Mouse (Mus musculus) common myeloid progenitor, adult 5-6 weeks (primary cell): ENCODE measurements around the gene Gm44965. TPM values are rescaled to one million over a fixed set of nuclear protein-coding genes. Genes with fewer than 3 reads are reported as not detected.
"Not testable (repeated sequence)": the region's sequence is repeated elsewhere in the genome, so short reads cannot be mapped to it uniquely, and the experiment has no call there.

Experiments
- ATAC-seq: replicated peaks from 2 replicates; pipeline ENCODE4 v1.8.0; 2016; ENCODE audit warnings: low read depth, mild to moderate bottlenecking, moderate TSS enrichment, inconsistent platforms; ENCODE audit not compliant: poor library complexity, severe bottlenecking
- total RNA-seq: library from RNA; stranded (forward); fragments of 200-1000, 187-1606 nt; gene quantifications from 2 replicates; pipeline ENCODE4 v1.2.3, GENCODE M21; 2017

Gm44965 gene
- total RNA-seq, 1 experiment from 2014 or later, result not detected

- no peak for ATAC-seq
These were observed 26.3 kb downstream of the Gm44965 start for GRCm38 (mm10) chr6:48620031-48620430.

- not testable (repeated sequence) for ATAC-seq
These were observed 28.6 kb downstream of the Gm44965 start for GRCm38 (mm10) chr6:48622186-48622843.

DNA sequence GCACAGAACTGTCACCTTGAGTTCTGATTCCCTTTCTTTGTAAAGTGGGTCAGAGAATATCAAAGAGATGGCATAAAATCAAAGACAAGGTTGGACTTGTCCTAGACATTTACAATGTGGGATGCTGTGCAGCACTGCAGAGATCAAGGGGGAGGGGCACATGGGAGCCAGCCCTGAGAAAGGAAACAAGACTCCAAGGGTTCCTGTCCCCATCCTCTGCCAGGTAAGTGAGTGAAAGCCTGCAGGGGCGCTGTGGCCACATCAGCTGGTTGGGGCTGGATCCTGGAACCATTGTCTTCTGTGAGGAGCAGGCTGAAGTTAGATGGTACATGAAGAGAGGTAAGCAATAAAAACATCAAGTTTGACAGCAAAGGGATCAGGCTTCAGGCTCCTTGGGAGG lies 29.7 kb downstream of the Gm44965 start:
- no peak for ATAC-seq

DNA sequence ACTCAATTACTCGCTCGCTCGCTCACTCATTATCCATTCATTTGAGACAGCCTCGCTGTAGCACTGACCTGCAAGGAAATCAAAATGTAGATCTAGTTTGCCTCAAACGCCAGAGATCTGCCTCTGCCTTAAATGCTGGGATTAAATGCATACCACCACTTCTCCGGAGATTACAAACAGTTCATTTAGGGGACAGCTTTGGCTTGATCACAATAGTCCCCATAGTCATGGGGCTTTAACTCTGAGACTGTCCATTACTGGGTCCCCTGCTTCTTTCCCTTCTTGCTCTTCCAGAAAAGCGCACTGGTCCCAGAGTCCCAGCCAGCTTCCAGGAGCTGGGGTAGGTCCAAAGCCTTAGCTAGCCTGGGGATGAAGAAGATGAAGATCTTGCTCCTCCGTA lies 32.7 kb downstream of the Gm44965 start, which contains the start of gene AI854703:
Gene AI854703, plus strand, starts transcription at position 301 of the 400 bp plus-strand sequence.
- no peak for ATAC-seq

GRCm38 (mm10) chr6:48626984-48627383 lies 33.2 kb downstream of the Gm44965 start:
- peak; percentile 69 for ATAC-seq

DNA sequence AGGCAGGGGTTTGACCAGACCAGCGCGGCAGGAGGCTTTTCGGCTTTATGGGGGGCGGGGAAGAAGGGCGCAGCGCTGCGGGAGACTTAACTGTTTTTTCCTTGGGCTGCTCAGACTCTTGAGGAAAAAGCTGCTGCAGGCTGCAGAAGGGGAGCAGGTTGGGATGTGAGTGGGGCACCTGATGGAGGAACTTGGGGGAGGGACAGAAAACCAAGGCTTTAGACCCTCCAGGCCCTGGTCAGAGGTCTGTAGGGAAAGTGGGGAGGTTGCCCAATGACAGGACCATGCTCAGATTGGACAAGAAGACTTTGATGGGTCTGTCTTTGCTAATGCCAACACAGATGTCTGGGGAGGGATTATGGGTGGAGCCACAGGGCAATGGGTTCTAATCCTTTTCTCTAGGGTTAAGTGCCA lies 33.8 kb downstream of the Gm44965 start:
- no peak for ATAC-seq

- no peak for ATAC-seq
These were observed 34.6 kb downstream of the Gm44965 start for GRCm38 (mm10) chr6:48628377-48628776.

GRCm38 (mm10) chr6:48628808-48629660 lies 35.3 kb downstream of the Gm44965 start:
- peak; percentile 24; the same call in 1 of the 2 replicates for ATAC-seq

- no peak for ATAC-seq
These were observed 35.9 kb downstream of the Gm44965 start for GRCm38 (mm10) chr6:48629661-48630034.

DNA sequence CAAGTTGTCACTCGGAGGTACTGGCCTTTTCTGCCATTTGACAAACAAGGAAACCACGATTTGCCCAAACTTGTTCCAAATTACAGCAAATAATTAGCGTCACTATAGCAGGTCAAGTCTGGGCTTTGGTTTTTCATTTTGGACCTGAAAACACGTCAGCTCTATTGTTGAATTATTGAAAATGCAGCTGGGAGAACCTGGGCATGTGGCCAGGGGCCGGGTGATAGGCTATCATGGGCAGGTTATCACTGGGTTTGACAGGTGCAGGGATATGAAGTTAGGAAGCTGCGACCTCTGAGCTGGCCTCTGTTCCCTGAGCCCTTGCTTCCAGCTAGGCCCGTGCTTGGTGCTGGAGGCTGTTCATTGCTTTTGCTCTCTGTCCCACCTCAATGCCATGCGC lies 37.1 kb downstream of the Gm44965 start:
- no peak for ATAC-seq

DNA sequence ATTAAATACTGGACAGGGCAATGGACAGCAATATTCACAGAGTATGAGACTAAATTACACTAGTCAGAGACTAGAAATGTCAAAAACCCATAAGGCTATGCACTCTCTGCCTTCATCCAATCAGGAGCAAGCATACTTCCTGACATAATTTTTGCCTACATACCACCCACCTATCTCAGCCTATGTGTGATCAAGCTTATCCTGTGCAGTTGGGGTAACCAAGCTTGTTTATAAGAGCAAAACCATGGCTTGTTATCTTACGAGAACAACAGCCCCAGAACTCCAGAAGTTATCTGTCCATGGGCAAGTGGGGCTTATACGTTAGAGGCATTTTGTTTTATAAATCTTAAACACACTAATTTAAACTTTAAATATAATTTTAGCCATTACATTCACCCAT lies 41.4 kb downstream of the Gm44965 start:
- peak; percentile 63 for ATAC-seq

DNA sequence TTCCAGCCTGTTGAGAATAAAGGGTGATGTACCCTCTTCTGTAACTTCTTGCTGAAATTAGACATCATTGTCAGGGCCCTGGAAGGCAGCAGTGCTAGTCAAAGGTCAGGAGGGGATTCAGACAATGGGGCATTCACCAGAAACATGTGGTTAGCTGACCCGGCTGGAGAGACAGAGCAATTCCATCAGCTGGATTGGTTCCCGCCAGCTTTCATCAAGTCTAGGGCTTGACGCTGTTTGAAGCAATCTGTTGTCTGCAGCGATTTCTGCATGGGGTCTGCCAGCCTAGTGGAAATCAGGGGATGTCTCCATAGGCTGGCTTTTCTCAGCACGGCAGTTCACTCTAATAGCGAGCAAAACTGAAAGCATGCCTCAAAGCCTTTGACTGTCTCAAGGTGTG lies 42.8 kb downstream of the Gm44965 start:
- ATAC-seq, result no peak

GRCm38 (mm10) chr6:48637811-48638500 lies 44.2 kb downstream of the Gm44965 start:
- ATAC-seq, result no peak

DNA sequence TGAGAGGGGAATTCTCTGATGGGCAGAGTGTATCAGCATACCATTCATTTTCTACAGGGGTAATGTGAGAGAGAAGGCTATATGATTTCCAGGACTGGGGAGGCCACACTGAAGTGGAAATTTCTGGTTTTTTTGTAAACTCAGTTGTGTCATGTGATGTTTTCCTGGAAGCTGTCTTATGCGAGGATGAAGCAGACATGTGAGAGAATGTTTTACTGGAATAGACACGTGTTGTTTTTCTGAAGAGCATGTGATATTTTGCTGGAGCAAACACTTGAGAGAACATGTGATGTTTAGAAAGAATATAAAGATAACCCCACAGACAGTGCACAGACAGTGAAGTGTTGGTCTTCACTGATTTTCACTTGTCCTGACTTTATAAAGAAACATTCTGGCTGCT lies 44.8 kb downstream of the Gm44965 start:
- no peak for ATAC-seq

GRCm38 (mm10) chr6:48641391-48641790 lies 47.6 kb downstream of the Gm44965 start:
- ATAC-seq, result no peak

DNA sequence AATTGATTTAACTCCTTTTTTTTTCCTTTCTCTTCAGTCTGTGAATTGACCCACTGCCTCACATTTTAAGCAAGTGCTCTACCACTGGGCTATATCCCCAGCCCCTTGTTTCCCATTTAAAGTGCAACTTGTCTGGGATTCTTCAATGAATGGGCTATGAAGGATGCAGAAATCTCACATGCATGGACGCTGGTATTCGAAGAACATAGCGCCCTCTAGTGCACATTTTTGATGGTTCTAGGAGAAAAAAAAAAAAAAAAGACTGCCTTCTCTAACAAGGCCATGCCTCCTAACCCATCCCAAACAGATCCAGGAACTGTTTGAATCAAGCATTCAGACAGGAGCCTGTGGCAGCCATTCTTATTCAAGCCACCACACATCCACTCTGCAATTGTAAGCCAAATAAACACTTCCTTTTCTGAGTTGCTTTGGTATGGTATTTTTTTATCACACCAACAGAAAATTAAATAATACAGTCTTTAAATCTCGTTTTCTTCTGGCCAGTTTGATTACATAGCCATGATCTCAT lies 49.1 kb downstream of the Gm44965 start:
- 0 out of 2 replicates have a peak, but pooled peaks have one; percentile 58 for ATAC-seq

GRCm38 (mm10) chr6:48645660-48646308 lies 52.0 kb downstream of the Gm44965 start:
- ATAC-seq, result peak; percentile 74

GRCm38 (mm10) chr6:48646309-48646690 lies 52.6 kb downstream of the Gm44965 start:
- ATAC-seq, result no peak

DNA sequence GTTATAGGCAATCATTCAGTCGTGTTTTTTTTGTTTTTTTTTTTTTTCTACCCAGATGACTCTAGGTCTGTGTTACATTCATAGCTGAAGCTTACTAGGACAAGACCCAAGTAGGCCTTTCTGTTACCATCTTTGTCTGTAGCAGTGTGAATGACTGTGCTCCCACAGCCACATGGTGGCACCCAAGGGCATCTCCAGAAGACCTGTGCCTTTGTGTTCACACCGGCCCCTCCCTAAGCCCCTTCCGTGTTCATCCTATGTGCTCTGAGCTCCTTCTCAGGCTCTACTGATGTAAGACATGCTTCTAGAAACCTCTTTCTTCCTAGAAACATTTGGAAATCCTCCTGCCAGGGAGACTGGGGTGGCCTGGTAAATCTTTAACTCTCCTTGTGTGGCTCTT lies 53.3 kb downstream of the Gm44965 start, which contains the start of gene Gimap8:
Gene Gimap8, plus strand, starts transcription at position 240 of the 400 bp plus-strand sequence.
- peak; percentile 92 for ATAC-seq

- no peak for ATAC-seq
These were observed 53.9 kb downstream of the Gm44965 start for GRCm38 (mm10) chr6:48647611-48648010.
